Mouse (Mus musculus): ENCODE measurements at regions not wholly inside any gene's neighbourhood (a gene's known extent, or its start where the extent isn't known, plus 50 kb on each side); places are given as distances from the start of the nearest gene placed in this dataset.
A peak's percentile ranks its signal among the peaks of the same experiment; 100 is the strongest.

DNA sequence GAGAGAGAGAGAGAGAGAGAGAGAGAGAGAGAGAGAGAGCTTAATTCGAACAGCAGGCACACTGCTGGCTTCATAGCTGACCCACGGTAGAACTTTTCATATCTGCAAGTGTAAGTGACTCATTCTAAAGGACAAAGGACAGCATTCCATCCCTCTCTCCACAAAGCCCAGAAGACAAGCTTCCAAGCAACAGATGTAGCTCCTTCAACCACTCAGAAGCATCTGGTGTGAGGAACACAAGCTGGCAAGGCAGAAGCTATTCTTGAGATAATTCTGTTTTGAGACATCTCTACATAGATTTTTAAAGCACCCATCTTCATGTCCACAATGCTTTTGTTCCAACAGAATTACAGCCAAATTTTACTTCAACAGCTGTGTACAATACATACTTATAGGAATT, 294.2 kb upstream of the Gria1 start:
- no peak for DNase-seq

DNA sequence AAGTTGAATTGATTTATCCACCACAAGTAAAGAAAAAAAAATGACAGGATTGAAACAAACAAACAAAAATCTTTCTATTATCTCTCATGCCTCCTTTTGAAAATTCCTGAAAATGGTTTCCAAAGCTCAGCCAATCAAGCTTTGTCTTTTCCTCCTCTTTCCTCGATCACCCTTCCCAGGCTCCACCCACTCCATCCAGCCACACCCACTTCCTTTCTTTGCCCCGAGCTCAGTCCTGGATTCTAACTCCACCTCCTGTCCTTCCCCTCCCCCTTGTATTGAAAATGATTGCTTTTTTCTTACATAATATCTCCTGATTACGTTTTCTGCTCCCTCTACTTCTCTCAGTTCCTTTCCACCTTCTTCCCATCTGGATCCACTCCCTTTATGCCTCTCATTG, 286.0 kb upstream of the Gria1 start:
- no peak for DNase-seq

DNA sequence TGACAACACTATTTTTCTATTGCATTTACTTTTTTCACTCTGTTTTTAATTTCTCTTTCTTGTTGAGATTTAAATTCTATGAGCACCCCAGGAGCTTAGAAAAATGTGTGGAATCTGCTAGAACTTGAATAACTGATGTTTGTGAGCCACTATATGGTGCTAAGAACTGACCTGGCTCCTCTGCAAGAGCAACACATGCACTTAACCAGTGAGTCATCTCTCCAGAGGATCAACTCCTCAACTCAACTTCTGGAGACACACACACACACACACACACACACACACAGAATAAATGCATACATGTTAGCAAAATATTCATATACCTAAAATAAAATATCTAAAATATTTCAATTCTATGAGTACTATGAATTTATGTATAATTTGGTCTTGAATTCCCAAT, 285.0 kb upstream of the Gria1 start:
- no peak for DNase-seq

DNA sequence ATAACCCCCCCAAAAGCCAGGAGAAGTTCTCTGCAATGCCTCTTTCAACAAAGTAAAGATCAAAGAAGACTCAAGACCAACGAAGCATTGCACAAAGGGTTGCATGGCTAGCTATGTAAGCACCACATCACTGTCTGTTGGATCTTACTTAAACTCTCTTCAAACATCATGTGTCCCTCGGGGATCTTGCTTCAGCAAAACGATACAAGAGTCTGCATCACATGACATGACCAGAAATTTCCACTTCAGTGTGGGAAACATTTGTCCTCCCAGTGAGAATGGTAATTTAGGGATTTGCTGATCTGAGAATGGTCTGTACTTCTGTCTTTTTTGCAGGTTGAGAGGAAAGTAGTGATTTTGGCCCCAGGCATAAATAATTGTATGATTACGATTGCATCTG, 283.6 kb upstream of the Gria1 start:
- no peak for DNase-seq

DNA sequence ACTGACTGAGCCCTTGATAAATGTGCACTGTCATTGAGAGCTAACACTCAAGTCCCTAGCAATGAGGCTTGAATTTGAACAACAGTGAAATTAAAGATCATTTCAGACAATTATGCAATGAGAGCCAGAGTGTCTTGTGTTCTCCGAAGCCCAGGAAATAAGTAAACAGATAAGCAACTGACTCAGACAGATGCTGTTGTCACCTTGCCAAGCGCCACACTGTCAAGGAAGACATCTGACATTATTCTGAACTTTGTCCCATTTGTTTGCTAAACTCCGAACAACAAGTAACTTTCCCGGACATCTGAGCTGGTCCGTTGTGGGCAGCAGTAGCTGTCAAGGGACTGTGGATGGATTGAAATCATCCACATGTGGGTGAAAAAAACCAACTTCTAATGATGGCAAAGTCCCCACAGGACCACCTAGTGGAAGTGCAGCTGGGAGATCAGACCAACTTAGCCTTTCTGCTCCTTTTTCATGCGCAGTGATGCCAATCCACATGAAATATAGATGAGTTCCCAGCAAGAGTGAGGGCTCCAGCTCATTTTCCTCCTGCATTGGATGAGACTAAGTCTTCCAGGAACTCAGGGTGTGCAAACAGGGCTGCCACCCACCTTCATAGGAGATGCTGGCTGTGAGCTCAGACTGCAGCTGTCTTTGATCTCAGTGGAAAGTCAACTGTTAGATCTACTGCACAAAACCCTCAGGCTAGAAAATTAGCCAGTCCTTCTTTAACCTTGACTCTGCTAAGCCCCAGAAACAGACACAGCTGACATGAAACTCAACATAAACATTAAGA, 282.8 kb upstream of the Gria1 start:
- DNase-seq = no peak

DNA sequence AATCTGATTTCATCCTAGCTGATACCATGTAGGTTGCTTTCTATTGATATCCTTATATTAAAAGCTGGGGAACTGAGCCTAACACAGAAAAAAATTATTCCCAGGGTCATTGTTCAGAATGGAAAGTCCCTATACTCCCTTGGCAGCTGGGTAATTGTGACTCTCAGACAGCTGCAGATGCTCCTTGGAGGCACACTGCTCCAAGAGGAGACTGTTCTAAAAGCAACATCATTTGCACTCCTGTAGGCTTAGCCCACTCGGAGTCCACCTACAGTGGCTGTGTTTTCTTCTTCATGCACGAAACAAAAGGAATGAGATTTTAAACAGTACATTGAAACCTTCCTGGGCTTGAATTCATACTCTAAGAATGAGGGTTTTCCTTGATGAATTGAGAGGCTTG, 269.3 kb upstream of the Gria1 start:
- no peak for DNase-seq

DNA sequence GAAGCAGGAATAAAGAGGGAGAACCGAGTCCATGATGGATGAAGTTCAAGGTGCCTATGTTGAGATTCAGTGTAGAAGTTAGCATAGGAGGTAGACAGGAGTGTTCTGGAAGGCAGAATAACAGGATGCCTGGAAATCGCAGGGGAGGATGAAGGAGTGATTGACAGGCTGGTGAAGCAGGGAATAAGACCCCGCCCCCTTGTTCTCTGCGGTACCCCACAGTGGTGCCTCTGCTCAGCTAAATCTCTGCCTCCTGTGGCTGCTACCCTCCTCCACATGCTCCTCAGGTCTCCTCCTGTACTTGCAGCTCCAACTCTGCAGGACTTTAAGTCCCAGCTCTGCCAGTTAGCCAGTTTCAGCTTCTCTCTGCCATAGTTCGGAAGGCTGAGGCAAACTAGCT, 261.2 kb upstream of the Gria1 start:
- no peak for DNase-seq

DNA sequence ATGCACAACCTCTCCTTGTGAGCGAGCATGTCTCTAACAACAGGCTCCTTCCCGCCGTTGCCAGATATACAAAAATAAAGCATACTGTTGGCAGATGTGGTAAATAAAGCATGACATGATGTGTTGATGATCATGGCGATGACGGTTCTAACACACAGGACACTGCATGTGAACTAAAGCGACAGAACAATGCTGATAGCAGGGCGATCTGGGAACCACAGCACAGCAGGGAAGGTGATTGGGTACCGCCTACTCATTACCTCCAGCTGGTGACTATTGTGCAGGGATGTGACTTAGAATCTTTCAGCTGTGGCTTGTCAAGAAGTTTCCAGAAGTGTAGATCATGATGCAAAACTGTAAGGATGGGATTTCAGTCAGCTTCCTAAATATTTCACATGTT, 260.5 kb upstream of the Gria1 start:
- no peak for DNase-seq

DNA sequence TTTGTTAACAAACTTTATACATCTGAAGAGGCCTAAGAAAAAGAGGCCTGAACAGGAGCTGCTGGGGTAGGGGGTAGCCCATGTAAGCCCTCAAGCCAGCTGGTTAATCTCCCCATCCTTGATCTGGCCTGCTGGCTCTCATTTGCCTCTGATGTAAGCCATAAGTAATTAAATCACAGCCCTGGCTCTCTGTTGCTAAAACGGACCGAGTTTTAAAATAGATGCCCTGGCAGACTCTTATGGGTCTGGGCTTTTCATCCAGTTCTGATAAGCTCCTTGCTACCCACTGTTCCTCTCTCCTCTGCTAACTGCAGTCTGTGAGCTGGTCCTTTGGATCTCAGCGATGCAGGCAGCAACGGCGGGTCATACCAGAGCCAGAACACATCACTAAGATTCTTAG, 259.3 kb upstream of the Gria1 start:
- peak; percentile 50 to 56 for DNase-seq

DNA sequence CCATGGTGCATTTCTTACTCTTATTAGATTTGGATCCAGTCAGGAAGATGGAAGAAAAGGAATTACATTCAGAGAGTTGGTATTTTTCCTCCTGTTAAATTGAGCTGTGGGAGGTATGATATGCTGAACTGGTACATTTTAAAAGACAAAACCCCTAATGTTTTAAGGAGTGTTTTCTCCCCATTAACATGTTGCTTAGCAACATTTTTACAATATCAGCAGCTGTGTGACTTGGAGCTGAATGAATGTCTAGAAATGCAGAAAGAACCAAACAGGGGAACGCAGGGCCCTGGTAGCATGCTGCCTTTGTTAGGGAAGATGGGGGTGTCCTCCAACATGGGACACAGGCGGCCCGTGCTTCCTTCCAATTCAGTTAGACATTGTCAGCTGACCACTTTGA, 257.5 kb upstream of the Gria1 start:
- no peak for DNase-seq

DNA sequence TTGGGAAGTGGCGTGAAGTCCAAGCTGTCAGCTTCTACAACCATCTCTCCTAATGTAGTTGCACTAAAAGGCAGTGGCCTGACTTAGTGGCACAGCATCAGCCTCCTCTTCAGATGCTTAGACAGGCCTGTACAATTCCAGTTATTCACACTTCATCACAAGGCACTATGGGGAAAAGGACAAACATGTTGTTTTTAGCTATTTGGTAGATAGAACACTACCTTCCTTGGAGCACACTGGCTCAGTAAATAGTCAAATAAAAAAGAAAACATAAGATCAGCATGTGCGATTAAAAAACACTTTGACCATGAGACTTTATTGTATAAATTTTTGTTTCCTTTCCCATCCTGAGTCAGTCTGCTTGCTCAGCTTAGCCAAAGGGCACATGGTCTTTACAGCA, 250.7 kb upstream of the Gria1 start:
- DNase-seq = no peak

DNA sequence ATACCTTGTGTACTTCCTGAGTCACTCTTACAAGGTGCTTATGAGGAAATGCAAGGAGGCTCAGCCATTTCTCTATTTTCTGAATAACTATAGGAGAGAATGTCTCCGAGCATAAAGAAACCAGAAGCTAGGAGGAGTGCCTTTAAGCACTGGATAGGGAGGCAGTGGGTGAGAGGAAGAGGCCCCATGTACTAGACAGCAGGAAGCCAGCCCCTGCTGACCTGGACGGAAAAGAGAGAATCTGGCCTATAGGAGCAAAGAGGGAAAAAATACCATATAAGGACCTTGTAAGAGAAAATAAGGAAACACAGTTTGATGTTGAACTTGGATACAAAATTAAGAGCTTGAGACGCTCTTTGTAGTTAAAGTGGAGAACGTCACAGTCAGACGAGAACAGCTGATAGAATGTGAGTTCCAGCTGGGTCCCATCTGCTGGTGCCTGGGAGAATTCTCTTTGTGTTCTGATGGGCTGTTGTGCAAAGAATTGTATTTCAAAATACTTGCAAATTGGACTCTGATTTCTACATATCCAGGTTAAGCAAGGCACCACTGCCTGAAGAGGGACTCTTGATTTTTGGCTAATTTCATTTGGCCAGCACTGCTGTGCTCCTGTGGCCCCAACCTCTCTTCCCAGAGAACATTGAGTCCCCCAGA, 248.6 kb upstream of the Gria1 start:
- DNase-seq = peak in 1 of 2 experiments; percentile 14

DNA sequence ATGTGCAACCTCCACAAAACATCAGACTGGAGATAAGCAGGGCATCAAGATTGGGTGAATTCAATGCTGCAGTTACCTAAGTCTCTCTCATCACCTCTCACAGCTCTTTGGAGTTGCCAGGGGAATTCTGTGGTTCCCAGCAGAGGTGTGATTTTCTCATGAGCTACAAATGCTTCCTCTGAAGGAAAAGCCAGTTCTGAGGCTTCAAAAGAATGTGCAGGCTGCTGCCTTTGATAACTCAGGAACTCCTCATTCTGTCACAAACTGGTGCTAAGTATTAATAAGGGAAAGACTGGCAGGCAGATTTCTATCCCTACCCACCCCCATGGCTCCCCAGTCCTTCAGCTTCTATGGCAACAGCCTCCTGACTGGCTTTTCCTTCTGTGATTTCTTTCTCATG, 243.8 kb upstream of the Gria1 start:
- no peak for DNase-seq

DNA sequence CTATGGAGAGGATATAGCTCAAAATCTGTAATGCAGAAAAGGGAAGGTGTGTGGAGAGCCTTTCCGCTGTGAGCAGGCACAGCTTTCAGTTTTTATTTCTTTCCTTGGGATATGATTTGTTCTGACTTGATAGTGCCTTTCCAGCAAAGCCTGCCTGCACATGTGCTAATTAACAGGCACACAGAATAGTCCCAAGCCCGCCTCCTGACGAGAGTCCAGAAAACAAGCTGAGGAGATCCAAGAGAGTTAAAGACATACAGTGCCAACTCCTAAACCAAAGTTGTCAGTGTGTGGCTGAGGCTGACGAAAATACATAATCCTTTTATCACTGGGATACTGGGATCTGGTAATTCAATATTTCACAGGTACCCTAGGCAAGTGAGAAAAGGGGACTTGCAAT, 224.8 kb upstream of the Gria1 start:
- DNase-seq = no peak

DNA sequence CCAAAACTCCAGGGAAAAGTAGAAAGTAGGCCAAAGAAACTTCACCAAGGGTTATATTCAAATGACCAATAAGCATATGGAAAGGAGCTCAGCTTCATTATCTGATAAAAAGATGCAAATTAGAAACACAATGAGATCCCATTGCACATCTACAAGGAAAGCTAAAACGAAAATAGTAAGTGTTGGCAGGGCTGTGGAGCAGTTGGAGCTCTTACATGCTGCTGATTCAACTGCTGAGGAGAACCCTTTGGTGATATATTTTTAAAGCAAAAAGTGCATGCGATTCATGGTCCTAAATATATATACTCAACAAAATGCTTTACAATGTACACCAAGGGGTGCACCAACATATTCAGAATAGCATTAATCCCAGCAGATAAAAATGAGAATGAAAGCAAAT, 218.5 kb upstream of the Gria1 start:
- DNase-seq = no peak

DNA sequence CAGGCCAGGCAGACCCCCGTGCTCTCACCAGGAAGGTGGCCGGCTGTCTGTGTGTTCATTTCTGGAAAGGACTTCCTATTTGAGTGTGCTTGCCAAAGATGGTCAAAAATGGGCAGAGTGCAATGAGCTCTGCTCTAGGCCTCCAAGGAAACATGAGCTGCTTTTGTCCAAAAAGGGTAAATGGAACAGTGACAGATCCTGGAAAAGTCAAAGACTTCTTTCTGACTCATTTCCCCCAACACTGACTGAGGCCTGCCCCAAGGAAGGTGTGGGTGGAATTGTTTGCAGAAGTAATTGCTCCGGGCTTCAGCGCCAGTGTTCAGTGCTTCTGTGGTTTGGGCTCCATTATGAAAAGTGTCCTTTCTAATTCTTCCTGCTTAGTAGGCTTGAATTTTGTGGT, 203.9 kb upstream of the Gria1 start:
- DNase-seq = no peak

DNA sequence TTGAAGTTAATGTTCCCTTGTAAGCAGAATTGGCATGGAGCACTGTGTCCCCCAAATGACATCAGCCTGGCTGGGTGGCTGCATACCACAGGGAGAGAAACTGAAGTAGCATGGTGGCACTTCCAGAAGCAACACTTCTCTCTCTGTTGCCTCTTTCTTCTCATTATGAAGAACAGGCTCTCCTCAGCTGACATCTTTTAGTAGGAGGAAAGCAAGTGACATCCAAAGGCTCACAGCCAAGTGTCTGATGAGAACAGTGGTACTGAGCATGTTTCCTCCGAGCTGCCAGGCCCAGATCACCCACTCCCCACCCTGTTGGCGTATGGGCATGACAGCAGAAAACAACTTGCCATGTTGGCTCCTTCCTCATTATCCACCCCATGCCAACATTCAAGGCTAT, 201.0 kb upstream of the Gria1 start:
- peak; percentile 49 to 57 for DNase-seq

DNA sequence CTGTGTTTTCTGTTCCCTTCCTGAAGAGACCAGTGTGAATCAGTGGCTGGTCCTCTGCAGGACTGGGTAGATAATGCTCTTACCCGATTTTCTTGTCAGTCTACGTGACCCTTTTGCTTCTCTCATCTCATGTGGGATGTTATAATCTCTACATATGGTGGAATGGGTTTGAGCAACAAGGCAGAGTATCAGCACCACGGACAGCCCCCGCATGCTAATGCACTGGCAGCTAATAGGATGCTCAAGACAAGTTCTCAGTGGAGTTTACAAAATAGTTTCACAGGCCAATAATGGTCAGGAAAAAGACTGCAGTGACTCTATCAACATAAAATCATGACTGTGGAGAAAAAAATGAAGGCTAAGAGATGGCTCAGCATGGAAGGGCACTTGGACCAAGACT, 199.1 kb upstream of the Gria1 start:
- no peak for DNase-seq

DNA sequence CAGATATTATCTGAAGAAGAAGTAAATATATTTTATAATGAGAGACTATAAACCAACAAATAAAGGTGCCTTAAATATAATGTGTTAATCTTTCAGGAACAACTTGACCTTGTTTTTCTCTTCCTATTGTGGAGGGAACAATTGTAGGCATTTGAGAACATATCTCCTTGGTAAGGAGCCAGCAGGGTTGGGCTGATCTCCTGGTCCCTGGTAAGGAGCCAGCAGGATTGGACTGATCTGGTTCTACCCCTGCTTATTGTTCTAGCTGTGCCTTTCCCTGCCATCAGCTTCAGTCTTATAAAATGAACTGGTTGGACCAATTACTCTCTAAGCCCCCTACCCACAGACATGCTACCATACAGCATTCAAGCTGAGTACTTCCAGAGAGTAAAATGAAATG, 187.7 kb upstream of the Gria1 start:
- DNase-seq = peak; percentile 37 to 41

DNA sequence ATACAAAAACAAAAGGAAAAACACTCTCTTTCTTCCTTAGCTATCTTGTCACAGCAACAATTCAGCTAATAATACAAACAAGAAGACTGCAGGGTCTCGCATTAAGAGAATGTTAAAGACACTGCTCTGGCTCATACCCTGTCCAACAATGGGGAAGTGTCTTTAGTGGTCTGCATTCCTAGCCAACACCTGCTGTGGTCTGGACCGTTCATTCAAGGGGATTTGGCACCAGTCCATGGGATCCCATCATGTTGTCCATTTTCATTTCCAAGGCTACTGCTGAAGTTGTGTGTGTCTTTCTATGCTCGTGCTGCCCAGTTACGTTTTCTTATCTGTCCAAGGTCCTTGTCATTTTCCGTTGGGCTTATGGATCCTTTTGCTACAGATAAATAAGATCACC, 183.7 kb upstream of the Gria1 start:
- peak; percentile 77 to 79 for DNase-seq

DNA sequence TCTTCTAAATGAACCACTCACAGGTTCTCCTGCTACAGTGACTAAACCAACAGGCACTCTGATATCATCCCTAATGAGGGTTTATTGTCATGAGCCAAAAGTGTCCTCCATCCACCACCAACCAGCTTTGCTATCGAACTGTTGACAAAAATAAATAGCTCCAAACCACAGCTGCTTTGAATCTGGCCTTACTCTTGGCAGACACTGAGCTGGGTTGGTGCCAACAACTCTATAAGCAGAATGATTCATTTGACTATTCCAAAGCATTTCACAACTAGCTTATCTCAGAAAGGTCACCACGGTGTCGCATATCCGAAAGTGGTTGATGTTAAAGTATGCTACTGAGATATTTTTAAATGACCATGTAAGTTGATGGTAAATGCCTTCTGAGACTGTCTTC, 148.5 kb upstream of the Gria1 start:
- peak; percentile 4 to 13 for DNase-seq

DNA sequence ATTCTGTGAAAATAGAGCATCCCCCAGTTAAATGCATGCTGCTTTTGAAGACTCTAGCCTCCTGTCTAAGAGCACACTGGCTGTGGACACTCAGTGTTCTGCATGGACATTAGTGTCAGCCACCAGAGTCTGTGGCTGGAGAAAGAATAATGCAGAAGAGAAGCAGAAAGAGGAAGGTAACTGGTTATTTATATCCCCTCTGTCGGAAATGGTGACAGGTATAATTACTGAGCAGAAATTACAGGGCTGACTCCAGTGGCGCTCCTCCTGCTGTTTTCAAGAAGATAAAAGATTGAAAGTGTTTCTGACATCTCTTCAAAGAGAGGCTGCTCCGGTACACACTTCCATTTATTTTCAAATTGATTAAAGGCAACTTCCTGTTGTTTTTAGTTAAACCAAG, 139.5 kb upstream of the Gria1 start:
- no peak for DNase-seq

DNA sequence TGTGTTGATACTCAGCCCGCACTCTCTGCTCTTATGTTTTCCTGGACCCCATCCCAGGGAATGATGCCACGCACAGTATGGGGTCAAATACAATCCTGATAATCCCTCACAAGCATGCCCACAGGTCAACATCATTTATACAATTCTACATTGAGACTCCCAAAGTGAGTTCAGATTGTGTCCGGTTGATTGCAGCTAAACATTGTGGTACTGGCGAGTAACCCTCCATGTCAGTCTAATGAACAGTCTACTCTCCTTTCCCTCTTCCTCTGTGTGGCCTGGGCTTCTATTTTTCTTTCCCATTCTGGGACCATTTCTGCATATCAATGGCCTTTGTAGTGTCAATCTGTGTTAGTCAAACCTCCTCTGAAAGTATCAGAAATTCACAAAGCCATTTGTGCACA, 112.6 kb upstream of the Gria1 start:
- DNase-seq = peak; percentile 32 to 46

DNA sequence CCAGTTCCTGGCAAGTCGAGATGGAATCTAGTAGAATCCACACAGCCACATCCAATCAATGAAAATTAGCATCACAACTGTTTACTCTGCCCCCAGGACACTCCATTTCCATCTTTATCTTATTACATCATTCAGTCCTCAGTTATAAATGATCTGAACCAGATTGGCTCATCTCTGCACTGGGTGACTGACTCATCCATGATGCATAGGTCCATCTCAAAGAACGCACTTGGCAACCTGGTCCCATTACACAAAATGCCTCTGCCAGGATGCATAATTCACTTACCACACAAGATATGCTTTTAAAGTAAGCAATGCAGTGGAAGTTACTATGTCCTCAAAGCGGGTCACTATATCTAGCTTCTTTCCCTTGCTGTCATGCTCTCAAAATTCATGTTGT, 110.0 kb upstream of the Gria1 start:
- no peak for DNase-seq

DNA sequence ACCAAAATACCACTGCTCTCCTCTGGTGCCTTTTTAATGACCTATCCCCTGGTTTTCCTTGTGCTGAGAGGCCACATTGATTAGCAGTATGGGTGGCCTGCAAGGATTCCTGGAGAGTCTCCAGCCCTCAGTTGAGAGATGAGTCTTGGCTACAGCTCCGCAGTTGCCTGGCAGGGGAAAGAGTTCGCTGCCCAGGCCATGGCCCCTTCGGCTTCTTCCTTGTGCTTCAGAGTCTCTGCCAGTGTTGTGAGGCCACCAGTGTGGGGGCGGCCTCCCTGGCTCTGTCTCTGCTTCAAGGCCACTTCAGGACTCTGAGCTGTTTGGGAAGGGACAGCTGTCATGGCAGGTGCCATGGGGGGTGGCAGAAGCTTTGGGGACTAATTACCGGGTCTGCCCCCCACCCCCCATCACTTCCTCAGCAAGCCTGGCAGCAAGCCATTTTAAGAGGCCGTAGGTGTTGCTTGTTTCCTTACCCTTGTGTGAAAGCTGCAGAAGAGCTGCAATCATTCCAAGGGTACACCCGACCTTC, 85.8 kb upstream of the Gria1 start:
- DNase-seq = peak; percentile 23 to 35

All from cerebellum, postnatal 14 days (tissue).